Mouse (Mus musculus) spleen, postnatal 14 days (tissue): Measurements from ENCODE around the gene Rnf11.

ENCODE experiments used
- DNase-seq, 2 experiments: peaks; one replicate each; pipeline ENCODE4 v3.0.0; 2021 to 2022; ENCODE audit warnings: low spot score in 2 of 2

Gene Rnf11

GRCm38 (mm10) chr4:109444951-109445350 is 39.6 kb downstream of the Rnf11 start:
- DNase-seq: no peak

GRCm38 (mm10) chr4:109444471-109444870 is 40.1 kb downstream of the Rnf11 start:
- DNase-seq: no peak

GRCm38 (mm10) chr4:109442649-109443048 is 41.9 kb downstream of the Rnf11 start:
- DNase-seq: no peak

GRCm38 (mm10) chr4:109442126-109442525 is 42.4 kb downstream of the Rnf11 start:
- DNase-seq: no peak

- no peak for DNase-seq
Measured at GRCm38 (mm10) chr4:109441000-109441399, 43.5 kb downstream of the Rnf11 start.

- no peak for DNase-seq
Measured at GRCm38 (mm10) chr4:109440381-109440780, 44.1 kb downstream of the Rnf11 start.

GRCm38 (mm10) chr4:109439825-109440248 is 44.7 kb downstream of the Rnf11 start:
- peak in 1 of 2 experiments; percentile 39 for DNase-seq

GRCm38 (mm10) chr4:109439101-109439500 is 45.4 kb downstream of the Rnf11 start:
- DNase-seq: no peak

- peak; percentile 64 to 72 for DNase-seq
Measured at GRCm38 (mm10) chr4:109437913-109438878, 46.3 kb downstream of the Rnf11 start.

GRCm38 (mm10) chr4:109434256-109434655 is 50.3 kb downstream of the Rnf11 start:
- no peak for DNase-seq

- DNase-seq: no peak
Measured at GRCm38 (mm10) chr4:109433641-109434040, 50.9 kb downstream of the Rnf11 start.

GRCm38 (mm10) chr4:109432668-109433375 is 51.7 kb downstream of the Rnf11 start:
- DNase-seq: no peak

- DNase-seq: peak; percentile 55 to 68
Measured at GRCm38 (mm10) chr4:109430854-109431253, 53.7 kb downstream of the Rnf11 start.

- no peak for DNase-seq
Measured at GRCm38 (mm10) chr4:109430250-109430649, 54.3 kb downstream of the Rnf11 start.

GRCm38 (mm10) chr4:109427058-109427457 is 57.5 kb downstream of the Rnf11 start:
- DNase-seq: no peak

GRCm38 (mm10) chr4:109423438-109423837 is 61.1 kb downstream of the Rnf11 start:
- DNase-seq: no peak

GRCm38 (mm10) chr4:109422436-109422835 is 62.1 kb downstream of the Rnf11 start:
- DNase-seq: no peak

- DNase-seq: no peak
Measured at GRCm38 (mm10) chr4:109421608-109422007, 62.9 kb downstream of the Rnf11 start.

- no peak for DNase-seq
Measured at GRCm38 (mm10) chr4:109420138-109420795, 64.3 kb downstream of the Rnf11 start.

- DNase-seq: no peak
Measured at GRCm38 (mm10) chr4:109419563-109419962, 65.0 kb downstream of the Rnf11 start.

- no peak for DNase-seq
Measured at GRCm38 (mm10) chr4:109419017-109419416, 65.5 kb downstream of the Rnf11 start.

GRCm38 (mm10) chr4:109417998-109418397 is 66.5 kb downstream of the Rnf11 start:
- no peak for DNase-seq
